Mouse (Mus musculus) liver, postnatal 0 days (tissue): ENCODE results near the gene Grid2.

Source experiments
- CTCF ChIP-seq: sonication (generic); IDR thresholded peaks from 2 replicates; pipeline ENCODE4 v1.5.1; 2016; ENCODE audit warnings: antibody characterized with exemption, low read depth
- EP300 ChIP-seq: IDR thresholded peaks from 2 replicates; pipeline ENCODE4 v1.6.1; 2016; ENCODE audit warnings: antibody characterized with exemption, low read depth, mild to moderate bottlenecking

GRCm38 (mm10) chr6:64729231-64730011 lies 1473.7 kb downstream of the Grid2 start:
- TF ChIP-seq EP300 (no peak), CTCF (no peak)
